Mouse (Mus musculus) layer of hippocampus, adult 2 months (tissue): ENCODE measurements around the gene Samsn1. TPM values are rescaled to one million over a fixed set of nuclear protein-coding genes. Genes with fewer than 3 reads are reported as not detected.

Source experiments
- DNase-seq, 2 experiments: peaks; one replicate each; pipeline ENCODE4 v3.0.0; 2022; ENCODE audit warnings: low spot score in 2 of 2
- H3K27ac ChIP-seq: fragments of 200-600 bp; 2 replicates; pipeline ENCODE4 v1.8.1; 2022
- H3K4me3 ChIP-seq: fragments of 200-600 bp; 2 replicates; pipeline ENCODE4 v1.8.1; 2022; ENCODE audit warnings: mild to moderate bottlenecking
- CTCF ChIP-seq: fragments of 200-600 bp; conservative IDR thresholded peaks from 2 replicates; pipeline ENCODE4 v1.8.1; 2022; ENCODE audit warnings: antibody characterized with exemption, mild to moderate bottlenecking, moderate library complexity
- total RNA-seq, 2 experiments: library from RNA; stranded (reverse); gene quantifications; 2 replicates each; pipeline ENCODE4 v1.2.3; 2021

Gene Samsn1
- total RNA-seq, 2 experiments from 2014 or later = 0.97 to 1.2 TPM

DNA sequence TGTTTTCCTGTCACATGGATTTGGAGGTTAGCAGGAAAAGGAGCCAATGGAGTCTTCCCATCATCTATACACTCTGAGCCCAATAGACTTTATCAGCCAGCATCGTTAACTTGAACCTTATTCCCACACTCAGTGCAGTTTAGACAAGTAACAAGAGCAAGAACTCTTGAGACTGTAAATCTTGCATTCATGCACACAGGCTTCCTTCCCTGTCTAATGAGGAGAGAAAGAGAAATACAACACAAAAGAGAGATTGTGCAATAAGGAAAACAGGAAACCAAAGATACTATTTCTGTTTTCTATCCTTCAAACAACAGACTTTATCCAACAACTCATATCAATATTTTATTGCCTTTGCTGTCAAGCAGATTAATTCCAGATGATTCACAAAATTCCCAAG is 31.9 kb downstream of the Samsn1 start:
- DNase-seq = no peak
- no peak overlapping the region for H3K4me3 ChIP-seq
- no peak for TF ChIP-seq CTCF
- no peak overlapping the region for H3K27ac ChIP-seq

GRCm38 (mm10) chr16:75983831-75984230 is 38.2 kb downstream of the Samsn1 start:
- no peak for TF ChIP-seq CTCF
- no peak for DNase-seq

GRCm38 (mm10) chr16:75979381-75979780 is 42.7 kb downstream of the Samsn1 start:
- DNase-seq = no peak
- no peak for TF ChIP-seq CTCF
- H3K4me3 ChIP-seq = no peak overlapping the region
- no peak overlapping the region for H3K27ac ChIP-seq

More at GRCm38 (mm10) chr16:75983831-75984230, 38.2 kb downstream of the Samsn1 start:
- no peak overlapping the region for H3K4me3 ChIP-seq
- no peak overlapping the region for H3K27ac ChIP-seq

- no peak overlapping the region for H3K4me3 ChIP-seq
- TF ChIP-seq CTCF = no peak
- no peak overlapping the region for H3K27ac ChIP-seq
- DNase-seq = no peak
Observed at GRCm38 (mm10) chr16:75977798-75978197, 44.3 kb downstream of the Samsn1 start.

- TF ChIP-seq CTCF = no peak
- H3K27ac ChIP-seq = no peak overlapping the region
- no peak for DNase-seq
- H3K4me3 ChIP-seq = no peak overlapping the region
Observed at GRCm38 (mm10) chr16:75975682-75976332, 46.3 kb downstream of the Samsn1 start.

DNA sequence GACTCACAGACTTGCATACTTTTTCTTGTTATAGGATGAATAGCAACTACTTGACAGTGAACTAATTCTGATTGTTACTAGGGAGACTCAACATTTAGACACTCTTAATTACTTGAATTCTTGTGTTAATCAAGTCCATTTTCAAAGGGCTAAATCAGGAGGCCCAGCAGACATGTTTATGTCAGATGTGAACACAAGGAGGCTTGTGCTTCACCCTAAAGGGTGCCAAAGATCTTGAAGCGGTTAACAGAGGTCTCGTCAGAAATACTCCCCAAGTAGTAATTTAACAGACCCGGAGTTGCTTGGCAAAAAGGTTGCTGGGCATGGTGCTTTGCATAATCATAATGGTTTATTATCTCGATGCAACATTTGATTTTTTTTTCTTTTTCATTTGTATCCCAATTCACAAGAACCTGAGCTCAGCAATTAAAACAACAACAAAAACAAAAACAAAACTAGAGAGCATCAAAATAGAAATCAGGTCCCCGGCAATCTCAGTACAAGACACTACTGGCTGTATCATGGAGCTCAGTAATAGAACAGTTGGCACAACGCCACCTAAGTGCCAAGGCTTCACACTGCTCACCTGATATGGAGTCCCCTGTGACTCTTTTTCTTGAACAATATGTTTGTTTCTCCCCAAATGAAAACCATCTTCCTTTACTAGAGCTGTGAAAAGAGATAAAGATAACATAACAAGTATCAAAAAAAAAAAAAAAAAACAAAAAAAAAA is 51.6 kb downstream of the Samsn1 start:
- TF ChIP-seq CTCF = no peak
- no peak overlapping the region for H3K4me3 ChIP-seq
- H3K27ac ChIP-seq = no peak overlapping the region
- no peak for DNase-seq

- Histone ChIP-seq H3K4me3 (no peak overlapping the region), H3K27ac (no peak overlapping the region)
- no peak for TF ChIP-seq CTCF
- no peak for DNase-seq
Observed at GRCm38 (mm10) chr16:75962021-75962420, 60.1 kb downstream of the Samsn1 start.

DNA sequence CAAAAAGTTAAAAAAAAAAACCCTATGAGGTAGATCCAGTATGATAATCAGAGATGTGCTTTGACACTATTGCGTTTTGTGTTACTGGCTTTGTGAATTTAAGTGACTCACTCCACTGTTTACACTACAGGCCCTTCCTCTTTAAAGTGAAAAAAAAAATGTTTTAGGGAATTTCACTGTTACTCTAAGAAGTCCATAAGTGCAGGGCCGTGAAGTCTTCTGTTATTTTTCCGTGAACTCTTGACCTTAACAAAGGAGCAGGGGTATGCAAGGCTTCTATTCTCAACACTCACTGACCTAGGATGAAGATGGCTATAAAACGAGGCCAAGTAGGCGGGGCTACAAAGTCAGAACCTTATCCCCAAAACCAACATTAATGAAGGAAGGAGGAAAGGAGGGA is 60.6 kb downstream of the Samsn1 start:
- TF ChIP-seq CTCF = no peak
- DNase-seq = no peak
- Histone ChIP-seq H3K4me3 (no peak overlapping the region), H3K27ac (no peak overlapping the region)

DNA sequence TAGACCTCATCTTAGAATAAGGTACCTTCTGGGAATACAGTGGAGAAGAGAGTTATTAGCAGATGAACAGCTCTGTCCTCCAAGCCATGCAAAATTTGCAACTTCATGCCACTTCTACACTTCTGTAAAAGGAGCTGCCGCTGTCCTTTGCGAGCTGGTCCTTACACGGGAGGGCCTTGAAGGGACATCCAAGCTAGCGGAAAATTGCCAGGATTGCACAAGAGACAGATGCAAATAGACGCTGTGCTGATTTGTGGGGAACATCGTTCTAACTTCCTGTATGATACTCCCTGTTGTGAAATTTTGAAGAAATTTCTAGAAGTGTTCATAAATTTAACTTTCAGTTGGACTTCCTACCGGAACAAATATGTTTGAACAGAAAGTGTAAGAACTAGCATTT is 61.0 kb downstream of the Samsn1 start:
- no peak for TF ChIP-seq CTCF

GRCm38 (mm10) chr16:75933357-75933756 is 88.7 kb downstream of the Samsn1 start:
- DNase-seq = no peak
- H3K4me3 ChIP-seq = no peak overlapping the region
- TF ChIP-seq CTCF = no peak
- H3K27ac ChIP-seq = no peak overlapping the region

More for the DNA sequence above, 61.0 kb downstream of the Samsn1 start:
- DNase-seq = no peak
- Histone ChIP-seq H3K27ac (no peak overlapping the region), H3K4me3 (no peak overlapping the region)

DNA sequence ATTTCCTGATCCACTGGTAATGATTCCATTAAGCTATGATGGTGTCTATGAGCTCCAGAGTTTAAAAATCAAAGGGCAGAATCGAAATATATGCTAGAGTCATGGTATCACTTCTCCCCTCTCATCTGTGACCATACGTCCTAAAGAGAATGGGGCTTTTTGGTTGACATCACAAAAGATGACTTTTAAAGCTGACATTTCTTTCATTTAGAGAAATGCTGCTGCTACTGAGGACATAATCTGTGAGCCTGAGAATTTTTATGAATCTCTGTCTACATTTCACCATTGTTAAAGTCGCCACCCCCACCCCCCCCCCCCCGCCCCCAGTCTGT is 91.9 kb downstream of the Samsn1 start:
- no peak for TF ChIP-seq CTCF
- no peak overlapping the region for H3K27ac ChIP-seq
- no peak overlapping the region for H3K4me3 ChIP-seq
- no peak for DNase-seq

DNA sequence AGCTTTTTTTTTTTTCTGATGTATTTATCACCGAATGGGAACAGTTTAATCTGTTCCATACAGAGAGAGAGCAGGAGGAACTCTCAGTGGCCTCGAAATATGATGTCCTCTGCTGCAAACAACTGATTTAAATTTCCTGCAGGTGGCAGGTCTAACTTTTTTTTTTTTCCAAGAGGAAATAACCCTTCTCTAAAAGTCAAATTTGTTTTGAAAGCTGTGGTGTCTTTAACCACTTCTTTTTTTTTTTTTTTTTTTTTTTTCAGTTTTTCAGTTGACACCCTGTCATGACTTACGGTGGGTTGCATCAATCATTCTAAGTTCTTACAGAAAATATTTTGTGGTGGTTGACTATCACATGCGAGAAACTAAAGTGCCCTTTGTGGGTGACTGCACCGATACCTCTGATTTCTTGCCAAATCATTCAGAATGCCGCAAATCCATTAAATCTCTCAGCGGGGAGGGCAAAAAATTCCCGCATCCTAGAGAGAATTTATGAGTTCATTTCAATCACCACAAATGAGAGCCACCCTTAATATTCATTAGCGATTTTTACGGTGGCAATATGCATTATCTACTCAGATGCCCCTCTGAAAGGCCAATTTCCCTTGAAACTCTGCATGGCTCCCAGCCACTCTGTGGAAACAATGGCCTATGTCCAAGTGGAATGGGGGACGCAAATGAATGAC is 92.4 kb downstream of the Samsn1 start:
- Histone ChIP-seq H3K4me3 (no peak overlapping the region), H3K27ac (no peak overlapping the region)
- no peak for TF ChIP-seq CTCF
- no peak for DNase-seq

GRCm38 (mm10) chr16:75926511-75926910 is 95.6 kb downstream of the Samsn1 start:
- H3K4me3 ChIP-seq = no peak overlapping the region
- TF ChIP-seq CTCF = no peak
- H3K27ac ChIP-seq = no peak overlapping the region
- no peak for DNase-seq
